Mouse (Mus musculus) right cerebral cortex, adult 2 months (tissue): ENCODE data around the gene Rpl7l1.

Source experiments
- DNase-seq, 2 experiments: peaks; one replicate each; pipeline ENCODE4 v3.0.0; 2021 to 2022; ENCODE audit warnings: low spot score in 2 of 2

Gene Rpl7l1

DNA sequence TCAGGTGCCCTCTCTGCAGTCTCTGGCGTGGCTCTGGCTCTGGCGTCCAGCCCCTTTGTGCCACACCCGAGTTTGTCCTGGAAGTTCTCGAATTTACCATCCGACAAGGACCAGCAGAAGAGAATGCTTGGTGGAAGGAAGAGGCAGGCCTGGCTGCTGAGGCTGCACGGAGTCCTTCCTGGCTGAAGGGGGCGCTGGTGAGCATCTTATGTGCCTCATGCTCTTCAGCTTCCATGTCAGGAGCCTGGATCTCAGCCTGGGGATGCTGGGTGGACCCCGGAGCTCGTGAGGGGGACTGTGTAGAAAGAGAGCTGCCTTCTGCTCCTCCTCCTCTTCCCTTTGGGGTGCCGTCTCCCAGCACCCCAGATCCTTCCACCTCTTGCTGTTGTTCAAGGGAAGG, 46.3 kb downstream of the Rpl7l1 start:
- DNase-seq, result no peak

DNA sequence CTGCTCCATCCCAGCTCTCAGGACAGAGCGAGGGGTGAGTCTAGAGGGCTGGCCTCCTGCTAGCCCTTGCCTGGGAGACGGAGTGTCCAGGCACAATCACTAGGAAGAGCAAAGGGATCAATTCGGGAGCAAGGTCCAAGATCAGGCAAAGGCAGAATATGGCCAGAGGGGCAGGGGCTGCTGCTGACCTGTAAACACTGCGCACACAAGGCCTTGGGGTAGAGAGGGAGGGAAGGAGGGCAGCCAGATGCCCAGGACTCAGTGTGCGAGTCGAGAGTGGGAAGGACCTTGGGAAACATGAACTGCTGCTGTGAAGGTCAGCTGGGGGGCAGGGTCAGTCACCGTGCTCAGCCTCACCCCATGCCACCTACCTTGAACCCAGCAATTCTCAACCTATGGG, 47.2 kb downstream of the Rpl7l1 start:
- no peak for DNase-seq

DNA sequence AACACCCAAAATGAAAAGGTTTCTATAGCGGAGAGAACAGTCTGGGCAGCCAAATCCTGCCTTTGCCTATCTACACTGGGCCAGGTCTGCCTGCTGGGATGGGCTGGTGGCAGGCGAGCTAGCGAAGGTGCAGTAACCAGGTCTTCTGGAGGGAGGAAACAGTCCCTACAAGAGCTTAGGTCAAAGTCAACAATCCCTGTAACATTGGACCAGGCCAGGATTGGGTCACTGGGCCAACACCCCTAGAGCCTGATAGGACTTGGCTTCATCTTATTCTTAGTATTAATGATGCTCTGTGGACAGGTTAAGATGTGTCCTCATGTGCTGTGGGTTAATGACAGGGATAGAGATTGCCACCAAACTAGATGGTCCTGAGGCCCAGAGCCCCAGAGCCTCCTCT, 48.4 kb downstream of the Rpl7l1 start:
- DNase-seq, result no peak

DNA sequence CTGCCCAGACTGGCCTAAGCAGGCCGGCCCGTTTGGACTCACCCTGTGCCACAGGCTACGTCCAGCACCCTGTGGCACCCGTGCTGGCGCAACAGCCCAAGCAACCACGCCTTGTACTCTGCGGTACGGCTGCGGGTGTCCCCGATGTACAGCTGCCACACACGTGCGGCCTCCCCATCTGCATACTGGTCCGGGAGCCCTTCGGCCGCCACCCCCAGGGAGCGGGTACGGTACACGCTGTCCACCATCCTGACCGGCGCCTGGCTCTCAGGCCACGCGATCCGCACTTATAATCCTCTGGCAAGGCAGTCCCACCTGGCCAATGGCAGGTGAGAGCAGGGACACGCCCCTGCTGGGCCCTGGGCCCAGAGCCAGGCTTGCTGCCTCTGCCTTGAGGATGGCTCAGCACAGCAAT, 53.6 kb downstream of the Rpl7l1 start, which contains the start of gene Gnmt:
Gene Gnmt (minus strand): TSS at position 265 of the 415 bp plus-strand sequence.
- DNase-seq, result no peak

DNA sequence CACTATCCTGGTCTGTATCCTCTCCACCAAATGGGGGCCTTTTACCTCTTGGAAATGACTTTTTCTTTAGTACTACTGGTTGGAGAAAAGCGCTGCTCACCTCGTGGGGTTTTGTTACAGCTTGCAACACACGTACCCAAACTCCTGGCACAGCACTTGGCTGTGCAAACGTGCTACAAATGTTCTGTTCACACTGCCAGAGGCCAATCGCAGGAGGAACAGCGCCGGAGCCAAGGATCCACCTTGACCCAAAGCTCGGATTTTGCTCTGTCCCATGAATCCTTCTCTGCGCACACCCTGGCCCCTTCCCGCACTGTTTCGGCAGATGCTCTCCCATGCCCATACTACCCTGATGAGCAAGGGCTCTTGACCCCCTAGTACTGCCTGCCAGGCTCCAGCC, 54.0 kb downstream of the Rpl7l1 start:
- DNase-seq, result no peak

DNA sequence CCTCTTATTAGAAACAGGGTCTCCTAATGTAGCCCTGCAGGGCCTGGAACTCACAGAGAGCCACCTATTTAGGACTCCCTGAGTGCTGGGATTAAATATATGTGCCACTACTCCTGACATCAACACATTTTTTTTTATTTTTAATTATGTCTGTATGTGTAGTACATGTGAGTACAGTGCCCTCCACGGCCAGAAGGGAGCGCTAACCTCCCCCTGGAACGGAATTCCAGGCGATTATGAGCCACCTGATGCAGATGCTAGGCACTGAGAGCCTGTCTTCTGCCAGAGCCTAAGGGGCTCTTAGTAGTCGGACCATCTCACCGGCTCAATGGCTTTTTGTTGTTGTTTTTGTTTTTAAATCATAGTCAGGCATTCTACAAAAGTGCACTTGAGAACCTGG, 54.5 kb downstream of the Rpl7l1 start:
- DNase-seq, result no peak

DNA sequence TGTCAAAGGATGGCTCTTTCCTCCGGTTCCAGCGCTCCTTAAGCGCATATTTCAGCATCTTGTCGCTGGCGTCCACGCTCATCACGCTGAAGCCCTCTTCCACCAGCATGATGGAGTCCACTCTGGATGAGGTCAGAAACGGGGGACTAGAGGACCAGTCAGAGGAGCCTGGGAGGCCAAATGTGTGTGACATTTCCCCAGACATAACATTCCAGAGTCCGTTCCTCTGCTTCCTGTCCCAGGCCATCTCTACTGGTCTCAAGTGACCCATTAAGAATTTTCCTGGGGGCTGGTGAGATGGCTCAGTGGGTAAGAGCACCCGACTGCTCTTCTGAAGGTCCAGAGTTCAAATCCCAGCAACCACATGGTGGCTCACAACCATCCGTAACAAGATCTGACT, 55.2 kb downstream of the Rpl7l1 start:
- DNase-seq, result no peak

DNA sequence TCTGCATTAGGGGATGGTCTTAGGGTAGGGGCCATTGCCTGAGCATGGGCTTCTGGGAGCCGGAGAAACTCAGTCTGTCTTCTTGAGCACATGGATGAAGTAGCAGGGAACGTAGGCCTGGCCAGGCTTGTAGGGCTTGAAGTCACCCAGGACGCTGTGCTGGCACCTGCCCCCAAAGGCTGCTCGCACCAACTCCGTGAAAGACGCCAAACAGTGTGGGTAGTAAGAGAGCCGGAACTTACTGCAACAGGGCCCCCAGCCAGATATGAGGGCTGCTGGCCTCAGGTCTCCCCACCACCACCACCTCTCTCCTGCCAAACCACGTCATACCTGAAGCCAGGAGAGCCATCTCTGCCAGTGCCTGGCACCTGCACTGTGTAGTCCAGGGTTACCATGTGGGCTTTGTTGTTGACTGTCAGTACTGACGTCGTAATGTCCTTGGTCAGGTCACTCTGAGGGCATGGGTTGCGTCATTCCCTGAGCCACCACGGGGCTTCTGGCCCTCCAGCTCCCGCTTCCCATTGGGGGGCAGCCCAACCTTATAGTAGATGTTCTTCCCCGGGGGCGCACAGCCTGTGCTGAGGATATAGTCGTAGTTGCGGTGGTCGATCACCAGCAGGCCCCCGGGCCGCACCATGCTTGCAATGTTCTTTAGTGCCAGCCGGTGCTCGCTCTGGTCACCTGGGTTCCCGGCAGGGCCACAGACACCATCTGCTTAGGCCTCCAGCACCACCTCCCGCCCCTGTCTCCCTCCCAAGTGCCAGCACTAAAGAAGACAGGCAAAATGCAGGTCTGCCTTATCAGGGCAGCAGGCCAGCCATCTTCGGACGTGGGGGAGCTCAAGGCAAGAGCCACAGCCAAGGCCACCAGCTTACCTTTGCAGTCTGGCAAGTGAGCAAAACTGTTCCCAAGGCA, 56.5 kb downstream of the Rpl7l1 start:
- no peak for DNase-seq

DNA sequence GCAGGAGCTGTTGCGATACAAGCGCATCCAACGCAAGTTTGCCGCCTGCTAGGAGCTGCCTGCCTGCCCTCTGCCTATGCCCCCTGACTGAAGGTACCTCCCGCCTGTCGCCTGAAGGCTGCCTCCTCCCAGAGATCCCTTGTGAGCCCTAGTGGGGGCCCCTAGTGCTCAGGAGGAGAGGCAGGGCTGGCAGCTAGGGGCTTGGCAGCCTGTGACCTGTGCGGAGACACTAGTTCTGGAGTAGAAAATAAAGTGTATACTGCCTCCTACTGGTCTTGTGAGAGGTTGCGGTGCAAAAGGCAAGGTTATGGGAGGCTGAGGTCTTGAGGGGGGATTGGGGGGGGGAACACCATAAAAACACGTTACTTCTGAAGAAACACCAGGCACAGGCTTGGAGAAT, 57.2 kb downstream of the Rpl7l1 start:
- no peak for DNase-seq

DNA sequence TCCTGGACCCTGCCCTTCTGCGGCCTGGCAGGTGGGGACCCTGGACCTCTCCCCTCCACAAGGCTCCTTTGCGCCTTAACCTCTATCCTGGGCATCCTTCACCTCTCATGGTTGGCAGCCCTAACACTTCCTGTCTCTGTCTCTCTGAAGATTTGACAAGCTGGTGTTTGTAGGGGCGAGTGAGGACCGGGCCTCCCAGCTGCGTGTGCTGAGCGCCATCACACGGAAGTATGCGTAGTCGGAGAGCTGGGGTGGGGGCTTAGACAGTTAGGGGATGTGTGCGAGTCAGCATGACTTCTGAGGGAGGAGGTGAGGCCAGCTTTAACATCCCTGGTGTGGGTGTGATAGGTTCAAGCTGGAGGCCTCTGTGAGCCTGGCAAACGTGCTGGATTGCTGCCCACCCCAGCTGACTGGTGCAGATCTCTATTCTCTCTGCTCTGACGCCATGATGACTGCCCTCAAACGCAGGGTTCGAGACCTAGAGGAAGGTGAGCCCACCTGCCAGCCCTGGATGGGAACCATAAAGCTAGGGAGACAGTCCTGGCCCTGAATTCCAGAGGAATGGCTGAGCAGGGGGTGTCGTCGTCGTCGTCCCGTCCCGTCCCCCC, 57.9 kb downstream of the Rpl7l1 start:
- no peak for DNase-seq
